In the genomic region with DNA sequence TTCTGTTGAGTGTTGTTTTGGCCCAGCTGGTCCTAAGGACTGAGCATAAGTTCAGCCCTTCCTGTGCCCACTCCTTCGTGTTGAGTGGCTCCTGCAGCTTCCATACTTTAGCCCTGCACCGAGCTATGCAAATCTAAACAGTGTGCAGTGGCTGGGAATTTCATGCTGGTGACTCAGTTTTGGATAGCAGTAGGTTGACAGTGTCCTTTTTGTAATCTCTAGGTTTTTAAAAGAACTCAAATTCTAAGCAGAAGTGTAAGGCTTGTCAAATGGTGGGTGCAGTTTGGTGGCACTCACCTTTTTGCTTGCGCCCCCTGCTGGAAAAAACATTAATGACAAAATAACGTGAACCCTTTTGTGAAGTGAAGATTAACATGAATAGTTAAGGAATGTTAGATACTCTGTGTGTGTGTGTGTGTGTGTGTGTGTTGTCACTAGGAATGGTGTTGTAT, we compare ENCODE assay signal across 9 mouse cellular contexts. TPM values are rescaled to one million over a fixed set of nuclear protein-coding genes. Genes with fewer than 3 reads are reported as not detected.
DNase-seq lines count a peak whose midpoint lies in the region; ATAC-seq and TF ChIP-seq lines count a peak whose summit lies in the region.
"Had no signal": no experiment of that assay in that cellular context is flagged by ENCODE, and none has a peak within 500 bp of the region (broad histone marks: within the 10 kb centered on the region; RNA-seq: fewer than 3 reads in every experiment).

No protein-coding gene starts in this region.

- no peaks in the 10 kb centered on the region for H3K4me1 ChIP-seq in MEL (ENCODE audit: control insufficient read depth in 1 of 2, insufficient read depth in 2 of 2, low read length in 2 of 2)

- peak; percentile 47 to 80 (median 59) for TF ChIP-seq CTCF in MEL (IDR thresholded peaks at IDR 0.05 in 2 of 3, conservative IDR thresholded peaks at IDR 0.05 in 1 of 3; ENCODE audit: control insufficient read depth in 1 of 3, insufficient read depth in 1 of 3, low read depth in 2 of 3, low read length in 3 of 3, poor library complexity in 1 of 3, severe bottlenecking in 1 of 3)

- peak; percentile 48 for DNase-seq in kidney, adult 11 months
- no peak for DNase-seq in kidney, adult 18-20 months
- peak; percentile 77 for DNase-seq in MEL (ENCODE audit: low read depth, low spot score)
- DNase-seq in cerebellum, adult 8-10 months: peak; percentile 70
- peak; percentile 62 to 72 for DNase-seq in heart, postnatal 36 days
- peak; percentile 39 for DNase-seq in left cerebral cortex, adult 11 months (ENCODE audit: low spot score)
- DNase-seq in thymus, postnatal 10 days (ENCODE audit: low spot score in 2 of 2): peak; percentile 21 to 78

- H3K27ac ChIP-seq in MEL (ENCODE audit: control insufficient read depth, low read depth, low read length): no peak overlapping the region

- TF ChIP-seq EP300 in MEL (IDR thresholded peaks at IDR 0.05; ENCODE audit: low read depth in 1 of 2, low read length in 2 of 2): no peak

- no peak overlapping the region for H3K4me3 ChIP-seq in MEL (ENCODE audit: control insufficient read depth in 1 of 2, insufficient read depth in 1 of 2, low read depth in 2 of 2, low read length in 2 of 2)
- H3K4me3 ChIP-seq: erythroblast, embryonic 14.5 days had no signal

- intact Hi-C loops in heart, postnatal 36 days (cut with DNase I): loop anchor here (1.0 to 5.0 kb wide), 2 partner anchors 126 to 134 kb away; no protein-coding TSS in a partner anchor

- peak; percentile 63 for TF ChIP-seq RAD21 in MEL (IDR thresholded peaks at IDR 0.05; ENCODE audit: low read depth, low read length)

- no peaks in the 10 kb centered on the region for H3K9me3 ChIP-seq in MEL (replicated peaks; ENCODE audit: insufficient read depth, low read length)

- ATAC-seq in megakaryocyte-erythroid progenitor cell, adult 5-6 weeks (replicated peaks; ENCODE audit: low FRiP score, low TSS enrichment, poor library complexity, severe bottlenecking): peak; percentile 79

- H3K36me3 ChIP-seq in MEL (ENCODE audit: control insufficient read depth in 1 of 2, insufficient read depth in 2 of 2, low read length in 2 of 2): peaks cover 2% of the 10 kb centered on the region in 2 experiments

- no peaks in the 10 kb centered on the region for H3K27me3 ChIP-seq in MEL (ENCODE audit: control insufficient read depth in 1 of 2, insufficient read depth in 2 of 2, low read length in 2 of 2)

- peaks cover 5% of the 10 kb centered on the region; the same call in 1 of the 2 replicates for H3K79me2 ChIP-seq in MEL (ENCODE audit: control insufficient read depth, insufficient read depth, low read length, poor library complexity)

- no peak for TF ChIP-seq POLR2A in MEL (IDR thresholded peaks at IDR 0.05; ENCODE audit: control insufficient read depth in 1 of 2, insufficient read depth in 1 of 2, low read depth in 1 of 2, low read length in 2 of 2, poor library complexity in 1 of 2)

- no peak overlapping the region for H3K9ac ChIP-seq in MEL (ENCODE audit: control insufficient read depth, low read depth, low read length, poor library complexity, severe bottlenecking)

TF ChIP-seq in MEL, 35 proteins besides CTCF, POLR2A, EP300 and RAD21:
- no peak for TF ChIP-seq MYB (IDR thresholded peaks at IDR 0.05; ENCODE audit: low read depth, low read length)
- peak; percentile 51 for TF ChIP-seq ZC3H11A (IDR thresholded peaks at IDR 0.05; ENCODE audit: low read depth, low read length)
- TF ChIP-seq E2F4 (IDR thresholded peaks at IDR 0.05; ENCODE audit: borderline replicate concordance, low read depth, low read length): no peak
- TF ChIP-seq SIN3A (IDR thresholded peaks at IDR 0.05; ENCODE audit: low read length): 0 out of 2 replicates have a peak, but pooled peaks have one; percentile 25
- peak; percentile 85 for TF ChIP-seq SMC3 (IDR thresholded peaks at IDR 0.05; ENCODE audit: low read depth, low read length)

RNA-seq across cellular contexts. Expression of gene Itprid2, which starts 11.1 kb away (rescaled TPM):
- 9.0 and 10.1 TPM in 2 replicates for total RNA-seq in MEL (2012; rRNA removed)
- 10 to 100 TPM in 1 of 2 experiments, not detected in 1; 21.5 TPM for polyA plus RNA-seq in MEL (2012; ENCODE audit: insufficient read depth in 1 of 2, insufficient read length in 2 of 2, low read depth in 1 of 2, low replicate concordance in 2 of 2, missing spikeins in 1 of 2)
- total RNA-seq in heart, postnatal 36 days (2021): 10 to 100 TPM; 22.6 to 23.0 TPM
- total RNA-seq in megakaryocyte-erythroid progenitor cell, adult 5-6 weeks (2014; fragmentation: Nextera tagmentation): 9.2 and 10.6 TPM in 2 replicates
- total RNA-seq in megakaryocyte-erythroid progenitor cell, adult 5-6 weeks (2017): 10.8 and 11.3 TPM in 2 replicates
